Mouse (Mus musculus) left cerebral cortex, postnatal 36 days (tissue): ENCODE measurements at regions not wholly inside any gene's neighbourhood (a gene's known extent, or its start where the extent isn't known, plus 50 kb on each side); places are given as distances from the start of the nearest gene placed in this dataset.
A peak's percentile ranks its signal among the peaks of the same experiment; 100 is the strongest.

ENCODE experiments used
- DNase-seq, 2 experiments: peaks; one replicate each; pipeline ENCODE4 v3.0.0; 2021 to 2022; ENCODE audit warnings: low spot score in 2 of 2, mixed read lengths in 1 of 2
- intact Hi-C: fragments of 180-260 bp; cut with DNase I; formaldehyde crosslinking; loops from one replicate; pipeline ENCODE4 v1.15.1; 2025

DNA sequence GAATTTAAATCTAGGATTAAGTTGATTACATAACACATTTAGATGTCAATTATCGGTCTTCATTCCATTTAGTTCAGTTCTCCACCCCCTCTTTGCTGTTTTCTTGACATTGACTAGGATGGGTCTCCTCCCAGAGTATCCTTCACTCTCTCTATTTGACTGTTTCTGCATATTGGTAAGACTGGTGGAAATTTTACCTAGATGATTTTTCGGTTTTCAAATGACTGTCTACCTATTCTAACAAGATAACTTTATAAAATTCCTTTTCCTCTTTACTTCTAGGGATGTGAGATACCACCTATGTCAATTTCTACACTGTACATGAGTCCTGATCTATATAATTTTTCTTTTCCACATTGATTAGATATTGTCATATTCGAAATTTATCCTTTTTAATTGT is 142.4 kb upstream of the Ccdc54 start:
- DNase-seq: no peak
- intact Hi-C loops: loop anchor here (2.0 kb wide), 1 partner anchor 353 kb away; no protein-coding TSS in a partner anchor

DNA sequence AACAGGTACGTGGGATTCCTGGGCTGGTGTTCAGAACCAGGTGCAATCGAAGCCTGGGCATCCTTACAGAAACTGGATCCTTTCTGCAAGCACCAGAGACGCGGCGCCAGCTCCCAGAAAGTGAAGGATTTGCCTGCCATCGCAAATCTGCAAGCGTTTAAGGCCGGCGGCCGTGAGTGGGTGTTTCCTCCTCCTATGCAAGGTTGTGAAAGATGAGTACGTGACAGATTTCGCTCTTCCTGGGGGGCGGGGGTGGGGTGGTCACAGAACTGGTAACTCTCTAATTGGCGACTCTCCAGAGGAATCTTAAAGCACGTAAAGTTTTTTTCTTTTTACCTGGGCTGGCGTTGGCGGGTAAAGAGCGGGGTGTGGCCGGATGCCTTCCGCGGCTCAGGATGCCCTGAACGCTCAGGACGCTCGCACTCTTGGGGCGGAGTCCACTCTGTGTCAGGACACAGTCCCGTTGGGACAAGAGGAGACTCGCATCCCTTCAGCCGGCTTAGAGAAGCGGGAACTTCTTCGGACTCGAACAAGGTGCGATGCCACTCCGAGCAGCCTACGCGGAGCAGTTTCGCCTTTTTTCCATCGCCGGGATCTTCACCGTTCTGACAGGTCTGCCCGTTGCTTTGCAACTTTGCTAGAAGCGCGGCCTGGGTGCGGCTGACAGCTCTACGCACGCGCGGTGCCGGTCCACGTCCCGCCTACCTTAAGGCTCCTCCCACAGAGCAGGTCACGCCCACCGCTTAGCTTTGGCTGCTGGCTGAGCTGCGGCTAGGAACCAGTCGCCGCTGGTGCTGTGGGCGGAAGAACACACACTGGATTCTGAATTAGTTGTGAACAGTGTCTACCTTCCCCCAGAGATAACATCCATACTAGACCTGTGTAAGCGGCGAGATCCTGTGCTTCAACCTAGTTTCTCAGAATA is 141.4 kb upstream of the Ccdc54 start:
- intact Hi-C loops: loop anchor here (2.0 kb wide), 1 partner anchor 352 kb away; no protein-coding TSS in a partner anchor
- peak; percentile 82 to 87 for DNase-seq

DNA sequence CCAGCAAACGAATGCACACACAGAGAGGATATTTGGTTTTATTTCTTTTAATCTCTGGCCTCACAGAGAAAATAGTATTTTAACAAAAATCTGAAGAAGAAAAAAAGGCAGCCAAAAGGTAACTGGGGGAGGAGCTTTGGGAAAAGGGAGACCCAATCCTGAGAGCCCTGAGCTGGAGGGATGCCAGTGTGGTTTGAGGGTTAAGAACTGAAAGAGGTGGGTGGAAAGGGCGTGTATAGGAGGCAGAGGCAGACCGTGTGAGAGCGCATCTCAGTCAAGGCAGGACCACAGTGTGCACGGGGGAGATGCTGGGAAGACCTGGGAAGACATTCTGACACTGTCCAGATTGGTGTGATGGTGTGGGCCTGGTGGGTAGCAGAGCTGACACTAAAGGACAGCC is 138.4 kb upstream of the Ccdc54 start:
- no peak for DNase-seq
- intact Hi-C loops: no loop called here

- DNase-seq: no peak
- intact Hi-C loops: no loop called here
Measured at GRCm38 (mm10) chr16:50723144-50723543, 132.2 kb upstream of the Ccdc54 start.

DNA sequence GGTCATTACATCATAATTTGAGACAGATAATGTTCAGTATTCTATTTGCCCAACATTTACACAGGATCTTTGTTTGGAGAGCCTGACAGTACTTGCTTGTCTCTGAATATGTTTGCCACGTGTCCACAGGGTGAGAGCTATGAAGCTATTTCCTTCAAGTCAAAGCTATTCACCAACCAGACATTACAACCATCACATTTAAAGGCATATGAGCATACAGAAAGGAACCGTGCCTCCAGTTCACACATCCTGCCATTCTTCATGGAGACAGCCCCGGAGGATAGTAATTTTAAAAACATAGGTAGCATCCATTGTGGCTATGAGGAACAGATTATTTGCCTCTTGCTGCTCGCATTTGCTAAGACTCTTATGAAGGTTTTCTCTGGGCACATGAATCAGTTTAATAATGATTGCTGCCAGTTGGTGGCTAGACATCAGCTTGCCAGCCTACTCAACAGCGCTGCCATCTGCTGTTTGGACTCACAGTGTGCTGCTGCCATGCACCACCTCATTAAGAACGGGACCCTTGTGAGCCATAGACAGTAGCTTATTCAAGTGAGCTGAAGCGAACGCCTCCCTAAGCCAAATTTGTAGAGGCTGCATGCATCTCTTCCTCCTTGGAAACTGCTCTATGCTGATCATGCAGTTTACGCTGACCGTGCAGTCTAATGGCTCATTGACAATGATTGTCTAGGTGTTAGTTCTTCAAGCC is 126.5 kb upstream of the Ccdc54 start:
- intact Hi-C loops: no loop called here

GRCm38 (mm10) chr16:50709727-50710126 is 118.8 kb upstream of the Ccdc54 start:
- intact Hi-C loops: no loop called here
- no peak for DNase-seq

More for the DNA sequence above, 126.5 kb upstream of the Ccdc54 start:
- DNase-seq: peak; percentile 31 to 48

GRCm38 (mm10) chr16:50707906-50708305 is 117.0 kb upstream of the Ccdc54 start:
- DNase-seq: no peak
- intact Hi-C loops: no loop called here

DNA sequence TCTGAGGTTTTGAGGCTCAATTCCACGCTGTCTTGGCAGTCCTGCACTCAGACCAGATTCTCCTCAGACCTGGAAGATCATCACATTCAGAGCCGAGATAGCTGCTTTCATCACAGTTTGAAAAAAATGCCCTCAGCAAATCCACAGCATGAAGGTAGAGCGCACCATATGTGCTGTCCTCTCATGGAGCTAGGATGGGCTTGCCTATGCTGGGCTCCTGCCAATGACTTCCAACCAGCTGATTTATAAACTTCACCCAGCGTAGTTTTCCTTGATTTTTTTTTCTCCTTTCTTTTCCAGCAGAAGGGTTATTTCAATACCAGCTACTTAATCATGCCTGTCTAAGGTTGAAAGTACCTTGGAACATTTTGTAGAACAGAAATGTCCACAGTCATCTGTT is 115.0 kb upstream of the Ccdc54 start:
- intact Hi-C loops: no loop called here
- no peak for DNase-seq

DNA sequence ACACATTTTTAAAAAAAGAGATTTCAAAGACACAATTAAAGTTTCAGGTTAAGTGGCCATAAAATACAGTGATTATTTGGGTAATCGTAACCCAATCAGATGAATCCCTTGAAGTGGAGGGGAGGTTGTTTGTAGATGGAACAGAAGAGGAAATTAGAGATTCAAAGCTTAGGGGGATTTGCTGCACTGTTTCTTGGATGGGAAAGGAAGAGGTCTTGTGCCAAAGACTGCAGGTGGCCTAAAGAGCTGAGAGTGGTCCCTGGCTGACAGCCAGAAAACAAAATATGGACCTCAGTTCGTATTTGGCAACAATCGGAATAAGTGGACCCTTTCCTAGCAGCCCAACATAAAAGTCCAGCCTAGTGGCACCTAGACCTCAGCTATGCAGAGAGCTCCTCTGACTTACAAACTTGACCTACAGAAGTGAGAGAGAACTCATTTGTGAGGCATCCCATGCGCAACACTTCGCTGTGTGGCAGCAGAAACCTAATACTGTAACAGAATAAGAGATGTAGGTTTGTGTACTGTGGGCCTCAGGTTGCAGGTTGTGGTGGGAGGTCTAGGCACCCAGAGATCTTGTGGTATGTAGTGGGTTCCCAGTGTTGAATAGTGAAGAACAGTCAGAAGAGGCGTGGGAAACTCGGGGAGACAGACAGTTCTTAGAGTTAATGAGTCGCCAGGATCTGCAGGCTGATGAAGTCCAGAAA is 110.0 kb upstream of the Ccdc54 start:
- no peak for DNase-seq
- intact Hi-C loops: no loop called here

GRCm38 (mm10) chr16:50700123-50700522 is 109.2 kb upstream of the Ccdc54 start:
- DNase-seq: no peak
- intact Hi-C loops: no loop called here

DNA sequence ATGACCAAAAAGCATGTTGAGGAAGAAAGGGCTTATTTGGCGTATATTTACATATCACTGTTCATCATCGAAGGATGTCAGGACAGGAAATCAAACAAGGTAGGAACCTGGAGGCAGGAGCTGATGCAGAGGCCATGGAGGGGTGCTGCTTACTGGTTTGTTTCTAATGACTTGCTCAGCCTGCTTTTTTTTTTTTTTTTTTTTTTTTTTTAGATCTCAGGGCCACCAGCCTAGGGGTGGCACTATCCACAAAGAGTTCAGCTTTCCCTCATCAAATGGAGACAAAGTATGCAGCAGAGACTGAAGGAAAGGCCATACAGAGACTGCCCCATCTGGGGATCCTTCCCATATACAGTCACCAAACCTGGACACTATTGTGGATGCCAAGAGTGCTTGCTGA is 106.8 kb upstream of the Ccdc54 start:
- intact Hi-C loops: no loop called here
- no peak for DNase-seq

DNA sequence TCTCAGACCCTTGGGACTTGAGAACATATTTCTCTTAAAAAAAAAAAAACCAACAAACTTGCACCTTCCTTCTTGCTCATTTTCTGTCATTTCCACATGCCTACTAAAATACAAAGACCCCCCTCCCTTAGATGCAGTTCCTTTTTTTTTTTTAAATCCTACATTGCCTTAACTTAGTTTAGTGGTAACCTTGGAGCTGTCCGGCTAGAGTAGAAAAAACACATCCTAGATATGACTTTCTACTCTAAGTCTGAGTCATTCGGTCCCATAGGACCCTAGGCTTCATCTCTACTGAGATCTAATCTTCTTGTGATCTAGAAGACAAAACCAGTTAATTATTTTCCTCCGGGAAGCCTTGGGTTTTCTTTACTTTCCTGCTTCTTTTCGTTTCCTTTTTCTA is 105.1 kb upstream of the Ccdc54 start:
- no peak for DNase-seq
- intact Hi-C loops: no loop called here

DNA sequence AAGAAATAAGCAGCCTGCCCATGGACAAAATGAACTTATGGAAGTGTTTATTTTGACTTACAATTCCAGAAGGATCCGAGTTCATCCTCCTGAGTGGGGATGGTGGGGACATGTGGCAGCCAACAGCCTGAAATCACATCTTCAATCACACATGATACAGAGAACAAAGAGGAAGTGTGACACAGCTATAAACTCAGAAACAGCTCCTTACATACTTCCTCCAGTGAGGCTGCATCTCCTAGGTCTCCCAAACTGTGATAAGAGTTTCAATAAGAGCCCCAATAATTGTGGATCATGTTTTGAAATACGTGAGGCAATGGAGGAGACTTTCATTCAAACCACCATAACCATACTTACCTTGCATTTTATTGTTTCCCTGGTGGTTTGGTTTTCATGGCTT is 103.1 kb upstream of the Ccdc54 start:
- DNase-seq: no peak
- intact Hi-C loops: no loop called here

GRCm38 (mm10) chr16:50690818-50691217 is 99.9 kb upstream of the Ccdc54 start:
- intact Hi-C loops: no loop called here
- DNase-seq: no peak

- DNase-seq: no peak
- intact Hi-C loops: loop anchor here (1.0 kb wide), 1 partner anchor 160 kb away; no protein-coding TSS in a partner anchor
Measured at GRCm38 (mm10) chr16:50689525-50689924, 98.6 kb upstream of the Ccdc54 start.

- intact Hi-C loops: loop anchor here (1.0 kb wide), 1 partner anchor 160 kb away; no protein-coding TSS in a partner anchor
- no peak for DNase-seq
Measured at GRCm38 (mm10) chr16:50688818-50689506, 98.0 kb upstream of the Ccdc54 start.

- intact Hi-C loops: no loop called here
Measured at GRCm38 (mm10) chr16:50679698-50680097, 88.7 kb upstream of the Ccdc54 start.

GRCm38 (mm10) chr16:50673339-50673738 is 82.4 kb upstream of the Ccdc54 start:
- intact Hi-C loops: no loop called here
- DNase-seq: no peak

More at GRCm38 (mm10) chr16:50679698-50680097, 88.7 kb upstream of the Ccdc54 start:
- DNase-seq: no peak

DNA sequence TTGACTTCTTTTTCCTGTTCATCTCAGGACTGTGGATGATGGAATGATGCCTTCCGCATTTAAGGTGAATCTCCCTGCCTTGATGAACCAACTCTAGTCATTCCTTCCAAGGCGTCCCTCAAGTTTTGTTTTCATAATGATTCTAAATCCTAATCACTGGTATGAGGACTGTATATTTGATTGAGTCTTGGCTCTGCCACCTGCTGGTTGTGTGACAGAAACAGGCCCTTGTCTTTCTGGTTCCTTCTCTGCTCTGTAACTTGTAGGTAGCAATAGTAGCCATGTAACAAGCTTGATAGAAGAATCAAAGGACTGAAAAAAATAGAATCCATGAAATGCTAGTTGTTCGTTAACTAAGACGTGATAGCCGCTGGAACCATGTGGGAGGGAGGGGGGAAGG is 81.8 kb upstream of the Ccdc54 start:
- no peak for DNase-seq
- intact Hi-C loops: no loop called here
